Mouse (Mus musculus) neutrophil, adult 5-6 weeks (primary cell): ENCODE results near the gene Ripor3. TPM values are rescaled to one million over a fixed set of nuclear protein-coding genes. Genes with fewer than 3 reads are reported as not detected.
"Not testable (repeated sequence)": the region's sequence is repeated elsewhere in the genome, so short reads cannot be mapped to it uniquely, and the experiment has no call there.

Source experiments
- ATAC-seq: fragments of 151-379, 151-347 bp; 2 replicates; pipeline ENCODE4 v1.8.0; 2017; ENCODE audit warnings: mild to moderate bottlenecking, moderate TSS enrichment; ENCODE audit not compliant: insufficient number of reproducible peaks, poor library complexity, low FRiP score, severe bottlenecking; ENCODE audit errors: extremely low read depth
- total RNA-seq: library from RNA; stranded (forward); fragments of 200-1000 nt; gene quantifications from 2 replicates; pipeline ENCODE4 v1.2.3, GENCODE M21; 2017

Gene Ripor3
- total RNA-seq: 0.25 and 0.58 TPM in 2 replicates

- peak; percentile 44; the same call in 1 of the 2 replicates for ATAC-seq
These were observed at the start of gene Ripor3 for GRCm38 (mm10) chr2:168009936-168010668. Gene Ripor3, minus strand, starts transcription at chr2:168010618.

GRCm38 (mm10) chr2:168059200-168059790 lies 48.9 kb upstream of the Ripor3 start:
- no peak for ATAC-seq

GRCm38 (mm10) chr2:168058488-168059199 lies 48.2 kb upstream of the Ripor3 start:
- ATAC-seq: no peak

- not testable (repeated sequence) for ATAC-seq
These were observed 47.5 kb upstream of the Ripor3 start for GRCm38 (mm10) chr2:168057876-168058275.

- no peak for ATAC-seq
These were observed 46.2 kb upstream of the Ripor3 start for GRCm38 (mm10) chr2:168056666-168056933.

- ATAC-seq: no peak
These were observed 45.7 kb upstream of the Ripor3 start for GRCm38 (mm10) chr2:168055910-168056665.

- no peak for ATAC-seq
These were observed 43.7 kb upstream of the Ripor3 start for GRCm38 (mm10) chr2:168054142-168054541.

GRCm38 (mm10) chr2:168052689-168053088 lies 42.3 kb upstream of the Ripor3 start:
- ATAC-seq: no peak

- ATAC-seq: no peak
These were observed 41.7 kb upstream of the Ripor3 start for GRCm38 (mm10) chr2:168052156-168052555.

GRCm38 (mm10) chr2:168050000-168050942 lies 39.9 kb upstream of the Ripor3 start:
- ATAC-seq: no peak

GRCm38 (mm10) chr2:168049002-168049635 lies 38.7 kb upstream of the Ripor3 start:
- ATAC-seq: no peak

GRCm38 (mm10) chr2:168046467-168046866 lies 36.0 kb upstream of the Ripor3 start:
- no peak for ATAC-seq

GRCm38 (mm10) chr2:168045771-168046170 lies 35.4 kb upstream of the Ripor3 start:
- no peak for ATAC-seq

GRCm38 (mm10) chr2:168045357-168045756 lies 34.9 kb upstream of the Ripor3 start:
- ATAC-seq: no peak

- ATAC-seq: no peak
These were observed 34.4 kb upstream of the Ripor3 start for GRCm38 (mm10) chr2:168044681-168045287.

GRCm38 (mm10) chr2:168042019-168042418 lies 31.6 kb upstream of the Ripor3 start:
- no peak for ATAC-seq

- ATAC-seq: no peak
These were observed 30.3 kb upstream of the Ripor3 start for GRCm38 (mm10) chr2:168040751-168041150.

GRCm38 (mm10) chr2:168037063-168037462 lies 26.6 kb upstream of the Ripor3 start:
- no peak for ATAC-seq
